Mouse (Mus musculus) erythroblast, embryonic 14.5 days (primary cell): ENCODE measurements around the gene Mindy1.

ENCODE experiments used
- GATA1 ChIP-seq: IDR thresholded peaks from 2 replicates; pipeline ENCODE4 v1.6.1; 2012; ENCODE audit warnings: low read length, inconsistent platforms, mixed read lengths
- TAL1 ChIP-seq: IDR thresholded peaks from 3 replicates; pipeline ENCODE4 v1.6.1; 2012; ENCODE audit warnings: low read length, inconsistent platforms, mixed read lengths

GRCm38 (mm10) chr3:95290156-95290555 is 9.0 kb downstream of the Mindy1 start:
- TF ChIP-seq TAL1 (no peak), GATA1 (no peak)
